Mouse (Mus musculus): ENCODE results near the gene C3. TPM values are rescaled to one million over a fixed set of nuclear protein-coding genes. Genes with fewer than 3 reads are reported as not detected.

C3 gene
- polyA plus RNA-seq, 1 experiment from 2014 or later, result 0.67 TPM

DNA sequence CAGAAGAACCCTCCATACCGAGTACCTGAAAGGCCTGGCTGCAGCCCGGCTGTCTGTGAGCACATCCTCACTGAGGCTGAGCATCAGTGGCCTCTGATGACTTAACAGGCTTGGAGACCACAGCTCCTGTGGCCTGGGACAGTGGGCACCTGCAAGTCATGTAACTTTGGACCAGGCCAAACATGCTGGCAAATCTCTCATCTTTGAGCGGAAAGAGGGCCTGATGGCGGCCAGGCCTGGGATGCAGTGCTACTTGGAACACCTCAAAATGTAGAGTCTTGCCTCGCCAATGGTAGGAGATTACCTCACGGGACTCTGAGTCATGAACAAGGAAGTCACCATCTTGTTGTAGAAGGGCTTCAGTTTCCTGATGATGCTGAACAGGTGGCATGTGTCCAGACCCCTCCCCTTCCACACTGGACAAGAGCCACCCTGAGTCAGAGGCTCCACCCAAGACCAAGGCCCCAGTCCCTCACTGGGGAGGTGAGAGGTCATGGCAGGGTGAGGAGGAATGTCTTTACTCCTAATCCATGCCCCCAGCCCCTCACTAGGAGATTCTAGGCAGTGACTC, 39.7 kb upstream of the C3 start:
- no peak overlapping the region for H3K27ac ChIP-seq (ENCODE audit: low read depth)
- 87% methylated on average over 6 of the region's 6 CpGs for WGBS
- no peak overlapping the region for H3K4me3 ChIP-seq (ENCODE audit: low read depth, low read length)
- H3K9ac ChIP-seq, result no peak overlapping the region
- no peaks in the 10 kb centered on the region for H3K9me3 ChIP-seq (ENCODE audit: low read depth, low read length)
- peaks cover 17% of the 10 kb centered on the region for H3K36me3 ChIP-seq (ENCODE audit: insufficient read depth)
- TF ChIP-seq CTCF (IDR thresholded peaks at IDR 0.05; ENCODE audit: low read depth), result no peak
- no peaks in the 10 kb centered on the region for H3K27me3 ChIP-seq (ENCODE audit: insufficient read depth, low read length)
- H3K4me2 ChIP-seq, result no peak overlapping the region
- no peaks in the 10 kb centered on the region for H3K4me1 ChIP-seq (ENCODE audit: insufficient read depth)
- ATAC-seq (ENCODE audit: insufficient read depth), result no peak
- no peak for DNase-seq

DNA sequence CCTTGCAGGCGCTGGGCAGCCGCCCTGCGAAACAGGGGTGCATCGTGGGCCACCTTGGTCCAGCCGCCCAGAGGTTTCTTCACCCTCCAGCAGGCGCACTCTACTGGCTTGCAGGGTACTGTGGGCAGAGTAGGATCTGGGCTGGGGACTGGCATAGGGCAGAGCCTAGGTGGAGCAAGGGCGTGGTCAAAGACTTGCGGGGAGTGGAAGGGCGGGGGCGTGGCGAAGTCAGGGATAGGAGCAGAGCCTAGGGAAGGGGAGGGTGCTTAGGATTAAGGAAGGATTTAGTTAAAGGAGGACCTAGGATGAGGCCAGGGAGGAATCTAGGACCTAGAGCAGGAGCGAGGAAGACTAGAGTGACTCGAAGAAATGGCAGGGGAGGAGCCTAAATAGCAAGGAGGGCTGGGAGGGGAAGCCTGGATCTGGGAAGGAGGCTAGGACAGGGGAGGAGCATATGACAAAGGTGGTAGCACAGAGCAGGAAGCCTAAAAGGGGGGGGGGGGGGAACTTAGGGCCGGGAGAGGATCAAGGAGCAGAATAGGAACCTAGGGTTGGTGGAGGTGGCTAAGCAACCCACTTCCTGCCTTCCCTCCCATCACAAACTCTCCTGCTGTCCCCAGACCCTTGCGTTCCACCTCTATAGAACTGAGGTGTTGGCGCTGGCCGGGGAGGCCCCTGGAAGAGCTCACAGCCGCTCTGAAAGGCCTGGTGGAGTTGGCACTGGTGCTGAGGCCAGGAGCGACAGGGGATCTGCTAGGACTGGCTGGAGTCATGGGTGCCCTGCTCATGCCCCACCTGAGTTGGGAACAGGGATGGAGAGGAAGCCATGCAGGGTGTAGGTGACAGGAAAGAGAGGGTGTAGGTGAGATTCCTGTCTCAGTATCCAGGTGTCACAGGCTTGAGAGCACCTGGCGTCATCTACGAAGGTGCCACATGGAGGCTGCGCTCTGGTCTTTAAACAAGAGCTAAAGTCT, 37.3 kb upstream of the C3 start:
- WGBS, result 27% methylated on average over 21 of the region's 22 CpGs
- ATAC-seq (ENCODE audit: insufficient read depth) (peak; percentile 80), DNase-seq (peak; percentile 59)
- no peak for TF ChIP-seq CTCF (IDR thresholded peaks at IDR 0.05; ENCODE audit: low read depth)
- Histone ChIP-seq H3K36me3 (ENCODE audit: insufficient read depth) (peaks cover 41% of the 10 kb centered on the region), H3K27me3 (ENCODE audit: insufficient read depth, low read length) (no peaks in the 10 kb centered on the region), H3K9ac (no peak overlapping the region), H3K27ac (ENCODE audit: low read depth) (no peak overlapping the region), H3K4me3 (ENCODE audit: low read depth, low read length) (no peak overlapping the region), H3K9me3 (ENCODE audit: low read depth, low read length) (no peaks in the 10 kb centered on the region), H3K4me1 (ENCODE audit: insufficient read depth) (no peaks in the 10 kb centered on the region), H3K4me2 (peak overlapping the region; percentile 43)

DNA sequence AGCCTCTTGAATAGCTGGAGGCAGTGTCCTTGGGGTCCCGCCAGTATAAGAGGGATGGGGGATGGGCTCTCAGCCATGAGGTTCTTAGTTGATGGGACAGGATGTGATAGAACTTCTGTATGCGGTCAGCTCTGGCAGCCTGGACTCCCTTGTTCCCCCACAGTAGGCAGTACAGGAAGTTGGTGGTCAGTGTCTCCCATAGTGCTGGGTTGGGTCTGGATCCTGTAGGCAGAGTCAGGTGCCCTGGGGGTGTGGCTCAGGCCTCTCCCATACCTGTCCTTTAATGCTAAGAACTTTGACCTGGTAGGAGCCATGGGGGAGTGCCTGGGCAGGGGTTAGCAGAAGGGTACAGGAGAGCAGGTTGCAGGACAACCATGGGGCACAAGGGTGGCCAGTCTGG, 36.2 kb upstream of the C3 start:
- Histone ChIP-seq H3K27ac (ENCODE audit: low read depth) (no peak overlapping the region), H3K4me3 (ENCODE audit: low read depth, low read length) (no peak overlapping the region), H3K4me1 (ENCODE audit: insufficient read depth) (no peaks in the 10 kb centered on the region), H3K36me3 (ENCODE audit: insufficient read depth) (peaks cover 51% of the 10 kb centered on the region), H3K9ac (no peak overlapping the region), H3K4me2 (no peak overlapping the region), H3K9me3 (ENCODE audit: low read depth, low read length) (no peaks in the 10 kb centered on the region), H3K27me3 (ENCODE audit: insufficient read depth, low read length) (no peaks in the 10 kb centered on the region)
- no peak for ATAC-seq (ENCODE audit: insufficient read depth)
- DNase-seq, result no peak
- no peak for TF ChIP-seq CTCF (IDR thresholded peaks at IDR 0.05; ENCODE audit: low read depth)
- 84% methylated on average over 2 of the region's 2 CpGs for WGBS

DNA sequence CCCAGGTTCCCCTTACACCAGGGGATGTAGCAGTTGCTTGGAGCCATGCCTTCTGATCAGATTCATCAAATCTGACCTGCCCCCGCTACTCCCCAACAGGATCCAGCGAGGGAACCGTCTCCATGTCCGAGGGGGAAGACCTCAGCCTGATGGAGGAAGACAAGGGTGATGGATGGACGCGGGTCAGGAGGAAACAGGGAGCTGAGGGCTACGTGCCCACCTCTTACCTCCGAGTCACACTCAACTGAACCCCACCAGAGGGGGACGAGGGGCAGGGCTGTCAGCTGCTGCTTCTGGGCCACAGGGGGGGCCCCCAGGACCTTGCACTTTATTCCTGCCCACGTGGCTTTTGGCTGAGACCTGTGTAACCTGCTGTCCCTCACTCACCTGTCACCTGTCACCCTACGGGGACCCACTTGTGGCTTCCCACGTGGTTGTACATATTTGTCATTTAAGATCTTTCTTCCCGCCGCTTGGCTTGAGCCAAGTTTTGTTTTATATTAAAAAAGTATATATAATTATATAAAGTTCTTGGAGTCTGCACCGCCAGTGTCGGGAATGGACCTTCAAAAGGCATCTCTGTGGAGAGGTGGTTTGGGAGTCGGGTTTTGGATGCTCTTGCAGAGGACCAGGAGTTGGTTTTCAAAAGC, 35.1 kb upstream of the C3 start:
- H3K36me3 ChIP-seq (ENCODE audit: insufficient read depth), result peaks cover 63% of the 10 kb centered on the region
- no peak overlapping the region for H3K4me2 ChIP-seq
- no peak for TF ChIP-seq CTCF (IDR thresholded peaks at IDR 0.05; ENCODE audit: low read depth)

DNA sequence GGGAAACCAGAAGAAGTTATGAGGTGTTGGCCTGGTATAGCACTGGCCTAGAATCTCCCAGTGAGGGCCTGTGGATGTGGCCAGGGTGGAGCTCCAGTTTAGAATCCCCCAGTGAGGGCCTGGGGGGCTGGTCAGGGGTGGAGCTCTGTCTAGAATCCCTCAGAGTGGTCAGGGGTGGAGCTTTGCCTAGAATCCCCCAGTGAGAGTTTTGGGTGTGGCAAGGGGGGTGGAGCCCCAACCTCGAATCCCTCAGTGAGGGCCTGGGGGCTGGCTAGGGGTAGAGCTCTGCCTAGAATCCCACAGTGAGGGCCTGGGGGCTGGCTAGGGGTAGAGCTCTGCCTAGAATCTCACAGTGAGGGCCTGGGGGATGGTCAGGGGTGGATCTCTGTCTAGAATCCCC, 33.9 kb upstream of the C3 start:
- no peaks in the 10 kb centered on the region for H3K27me3 ChIP-seq (ENCODE audit: insufficient read depth, low read length)
- no peak overlapping the region for H3K4me2 ChIP-seq
- no peak overlapping the region for H3K4me3 ChIP-seq (ENCODE audit: low read depth, low read length)
- ATAC-seq (ENCODE audit: insufficient read depth) (no peak), DNase-seq (no peak)
- H3K36me3 ChIP-seq (ENCODE audit: insufficient read depth), result peaks cover 73% of the 10 kb centered on the region
- H3K9me3 ChIP-seq (ENCODE audit: low read depth, low read length), result no peaks in the 10 kb centered on the region
- no peak for TF ChIP-seq CTCF (IDR thresholded peaks at IDR 0.05; ENCODE audit: low read depth)
- no peak overlapping the region for H3K27ac ChIP-seq (ENCODE audit: low read depth)
- H3K9ac ChIP-seq, result no peak overlapping the region
- WGBS, result 29% methylated on average over 1 of the region's 1 CpGs
- no peaks in the 10 kb centered on the region for H3K4me1 ChIP-seq (ENCODE audit: insufficient read depth)

More for the DNA sequence above, 35.1 kb upstream of the C3 start:
- H3K4me3 ChIP-seq (ENCODE audit: low read depth, low read length), result no peak overlapping the region
- DNase-seq, result no peak
- WGBS, result 85% methylated on average over 17 of the region's 17 CpGs
- no peak for ATAC-seq (ENCODE audit: insufficient read depth)
- H3K27me3 ChIP-seq (ENCODE audit: insufficient read depth, low read length), result no peaks in the 10 kb centered on the region
- no peak overlapping the region for H3K9ac ChIP-seq
- no peak overlapping the region for H3K27ac ChIP-seq (ENCODE audit: low read depth)
- H3K4me1 ChIP-seq (ENCODE audit: insufficient read depth), result no peaks in the 10 kb centered on the region
- no peaks in the 10 kb centered on the region for H3K9me3 ChIP-seq (ENCODE audit: low read depth, low read length)

DNA sequence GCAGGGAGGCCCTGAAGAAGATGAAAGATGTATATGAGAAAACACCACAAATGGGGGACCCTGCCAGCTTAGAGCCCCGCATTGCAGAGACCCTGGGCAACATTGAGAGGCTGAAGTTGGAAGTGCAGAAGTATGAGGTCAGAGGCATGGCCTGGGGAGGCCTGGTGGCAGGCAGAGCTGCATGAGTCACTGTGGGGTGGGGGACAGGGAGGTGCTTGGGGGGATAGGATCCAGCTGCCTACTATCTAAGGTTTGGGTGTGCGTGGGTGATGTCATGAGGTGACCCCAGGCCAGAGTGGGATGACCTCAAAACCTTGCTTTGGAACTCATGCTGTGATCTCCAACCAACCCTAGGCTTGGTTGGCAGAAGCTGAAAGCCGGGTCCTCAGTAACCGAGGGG, 33.4 kb upstream of the C3 start:
- peaks cover 78% of the 10 kb centered on the region for H3K36me3 ChIP-seq (ENCODE audit: insufficient read depth)

DNA sequence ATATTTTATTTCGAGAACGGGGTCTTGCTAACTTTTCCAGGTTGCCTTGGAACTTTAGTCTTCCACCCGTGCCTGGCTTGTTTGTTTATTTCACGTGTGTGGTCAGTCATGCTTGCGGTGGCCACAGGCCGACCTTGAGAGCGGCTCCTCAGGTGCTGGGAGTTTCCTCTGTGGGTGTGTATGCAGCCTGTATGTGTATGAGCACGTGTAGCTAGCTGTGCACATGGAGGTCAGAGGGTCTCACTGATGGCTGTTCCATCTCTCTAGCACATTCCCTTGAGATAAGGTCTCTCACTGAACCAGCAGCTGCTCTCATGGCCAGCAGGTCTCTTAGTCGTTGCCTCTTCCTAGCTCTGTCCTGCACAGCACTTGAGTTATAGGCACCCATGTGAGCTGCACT, 32.4 kb upstream of the C3 start:
- DNase-seq (no peak), ATAC-seq (ENCODE audit: insufficient read depth) (no peak)
- H3K27ac ChIP-seq (ENCODE audit: low read depth), result no peak overlapping the region
- no peaks in the 10 kb centered on the region for H3K9me3 ChIP-seq (ENCODE audit: low read depth, low read length)
- no peak overlapping the region for H3K9ac ChIP-seq
- WGBS, result 75% methylated on average over 9 of the region's 9 CpGs
- no peak overlapping the region for H3K4me3 ChIP-seq (ENCODE audit: low read depth, low read length)
- peaks cover 87% of the 10 kb centered on the region for H3K36me3 ChIP-seq (ENCODE audit: insufficient read depth)
- H3K4me1 ChIP-seq (ENCODE audit: insufficient read depth), result no peaks in the 10 kb centered on the region
- H3K27me3 ChIP-seq (ENCODE audit: insufficient read depth, low read length), result no peaks in the 10 kb centered on the region
- no peak for TF ChIP-seq CTCF (IDR thresholded peaks at IDR 0.05; ENCODE audit: low read depth)
- H3K4me2 ChIP-seq, result no peak overlapping the region

More for the DNA sequence above, 33.4 kb upstream of the C3 start:
- Histone ChIP-seq H3K9me3 (ENCODE audit: low read depth, low read length) (no peaks in the 10 kb centered on the region), H3K9ac (no peak overlapping the region), H3K4me1 (ENCODE audit: insufficient read depth) (no peaks in the 10 kb centered on the region), H3K4me2 (no peak overlapping the region), H3K27ac (ENCODE audit: low read depth) (no peak overlapping the region), H3K4me3 (ENCODE audit: low read depth, low read length) (no peak overlapping the region), H3K27me3 (ENCODE audit: insufficient read depth, low read length) (no peaks in the 10 kb centered on the region)
- ATAC-seq (ENCODE audit: insufficient read depth), result no peak
- no peak for TF ChIP-seq CTCF (IDR thresholded peaks at IDR 0.05; ENCODE audit: low read depth)
- no peak for DNase-seq
- 96% methylated on average over 4 of the region's 4 CpGs for whole genome bisulfite sequencing
